Mouse (Mus musculus): ENCODE measurements around the gene Ecpas. TPM values are rescaled to one million over a fixed set of nuclear protein-coding genes. Genes with fewer than 3 reads are reported as not detected.

Gene Ecpas
- polyA plus RNA-seq, 1 experiment: 36.3 TPM

DNA sequence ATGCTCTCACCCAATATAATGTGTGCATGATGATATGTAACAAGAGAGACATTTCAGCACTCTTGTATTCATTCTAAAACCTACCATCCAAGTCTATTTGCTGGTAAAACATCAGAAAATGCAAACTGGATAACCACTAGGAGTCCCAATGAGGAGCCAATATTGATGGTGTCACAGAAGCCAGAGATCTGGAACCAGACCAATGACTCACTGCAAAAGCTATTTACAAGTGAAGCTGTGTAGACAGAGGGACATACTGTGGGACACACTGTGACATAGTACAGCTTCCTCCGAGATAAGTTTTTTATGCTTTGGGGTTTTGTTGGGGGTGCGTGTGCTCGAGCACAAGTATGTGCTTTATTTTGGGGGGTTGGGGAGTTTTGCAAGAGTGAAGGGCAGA, 24.9 kb downstream of the Ecpas start:
- Histone ChIP-seq H3K27ac (replicated peaks; ENCODE audit: low read depth, low read length) (no peak overlapping the region), H3K4me3 (ENCODE audit: insufficient read depth, low read depth, low read length) (no peak overlapping the region), H3K4me1 (ENCODE audit: control insufficient read depth, insufficient read depth, insufficient read length, low read length) (no peaks in the 10 kb centered on the region)

DNA sequence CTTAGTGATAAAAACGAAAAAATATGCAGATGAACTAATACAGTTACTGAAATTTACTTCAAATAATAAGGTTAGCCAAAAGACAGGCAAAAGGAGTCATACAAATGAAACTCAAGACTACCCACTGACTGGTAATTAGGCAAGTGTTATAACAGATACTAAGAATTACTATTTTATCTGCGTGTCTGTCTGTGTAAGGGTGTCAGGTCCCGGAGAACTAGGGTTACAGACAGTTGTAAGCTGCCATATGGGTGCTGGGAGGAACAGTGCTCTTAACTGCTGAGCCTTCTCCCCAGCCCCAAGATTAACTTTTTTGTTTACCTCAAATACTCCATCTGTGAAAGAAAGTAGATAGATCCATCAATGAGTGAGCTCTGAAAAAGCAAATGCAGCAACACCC, 25.8 kb downstream of the Ecpas start:
- H3K27ac ChIP-seq (replicated peaks; ENCODE audit: low read depth, low read length): no peak overlapping the region
- no peak overlapping the region for H3K4me3 ChIP-seq (ENCODE audit: insufficient read depth, low read depth, low read length)
- H3K4me1 ChIP-seq (ENCODE audit: control insufficient read depth, insufficient read depth, insufficient read length, low read length): no peaks in the 10 kb centered on the region

DNA sequence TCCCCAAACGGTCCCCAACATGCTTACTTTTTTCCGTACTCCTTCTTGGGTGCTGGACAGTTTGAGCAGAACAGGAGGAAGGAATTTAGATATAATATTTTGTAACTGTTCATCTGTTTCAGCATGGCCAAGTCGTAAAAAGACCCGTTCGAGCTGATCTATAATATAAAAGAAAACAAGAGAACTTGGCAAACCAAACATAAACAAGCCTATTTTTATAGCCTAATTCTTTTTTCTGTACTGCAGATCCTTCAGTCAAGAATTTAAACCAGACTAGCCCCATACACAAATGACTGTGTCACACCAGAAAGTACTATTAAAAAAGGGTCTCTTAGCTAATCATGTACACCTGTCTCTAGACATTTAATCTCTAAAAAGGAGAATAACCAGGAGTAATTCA, 27.2 kb downstream of the Ecpas start:
- no peak overlapping the region for H3K27ac ChIP-seq (replicated peaks; ENCODE audit: low read depth, low read length)
- no peaks in the 10 kb centered on the region for H3K4me1 ChIP-seq (ENCODE audit: control insufficient read depth, insufficient read depth, insufficient read length, low read length)
- H3K4me3 ChIP-seq (ENCODE audit: insufficient read depth, low read depth, low read length): no peak overlapping the region

DNA sequence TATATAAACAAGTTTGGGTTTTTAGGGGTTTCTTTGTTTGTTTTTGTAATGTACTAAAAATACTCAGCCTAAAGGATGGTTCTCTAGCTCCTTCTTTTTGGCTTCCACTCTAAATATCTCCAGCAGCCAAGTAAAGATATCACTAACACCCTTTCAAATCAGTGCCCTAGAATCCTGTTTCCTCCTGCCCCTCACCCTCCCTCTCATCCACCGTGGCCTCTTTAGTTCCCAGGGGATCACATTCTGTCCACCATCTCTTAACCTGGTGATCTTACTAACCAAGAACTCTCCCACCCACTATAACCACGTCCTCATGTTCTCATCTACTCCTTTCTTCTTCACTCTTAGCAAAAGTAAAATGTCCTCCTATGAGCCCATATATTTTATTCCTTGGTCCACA, 28.7 kb downstream of the Ecpas start:
- Histone ChIP-seq H3K27ac (replicated peaks; ENCODE audit: low read depth, low read length) (no peak overlapping the region), H3K4me1 (ENCODE audit: control insufficient read depth, insufficient read depth, insufficient read length, low read length) (no peaks in the 10 kb centered on the region), H3K4me3 (ENCODE audit: insufficient read depth, low read depth, low read length) (no peak overlapping the region)

DNA sequence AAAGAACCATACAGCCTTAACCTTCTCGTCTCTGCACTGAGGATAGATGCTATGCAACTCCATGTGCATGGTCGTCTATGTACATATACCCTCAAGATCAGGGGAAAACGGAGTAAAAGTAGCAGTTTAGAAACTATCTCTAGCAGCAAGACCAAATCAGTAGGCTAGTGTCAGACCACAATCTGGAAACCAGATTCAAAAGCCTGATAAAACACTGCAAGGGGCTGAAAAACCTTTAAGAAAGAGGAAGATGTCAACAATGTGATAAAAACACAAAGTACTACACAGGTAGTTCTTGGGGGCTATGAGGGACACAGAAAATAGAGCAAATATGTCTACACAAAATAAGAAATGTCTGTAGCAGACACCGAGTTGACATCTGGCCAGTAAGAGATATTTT, 38.2 kb downstream of the Ecpas start:
- Histone ChIP-seq H3K4me3 (ENCODE audit: insufficient read depth, low read depth, low read length) (no peak overlapping the region), H3K4me1 (ENCODE audit: control insufficient read depth, insufficient read depth, insufficient read length, low read length) (no peaks in the 10 kb centered on the region), H3K27ac (replicated peaks; ENCODE audit: low read depth, low read length) (no peak overlapping the region)

DNA sequence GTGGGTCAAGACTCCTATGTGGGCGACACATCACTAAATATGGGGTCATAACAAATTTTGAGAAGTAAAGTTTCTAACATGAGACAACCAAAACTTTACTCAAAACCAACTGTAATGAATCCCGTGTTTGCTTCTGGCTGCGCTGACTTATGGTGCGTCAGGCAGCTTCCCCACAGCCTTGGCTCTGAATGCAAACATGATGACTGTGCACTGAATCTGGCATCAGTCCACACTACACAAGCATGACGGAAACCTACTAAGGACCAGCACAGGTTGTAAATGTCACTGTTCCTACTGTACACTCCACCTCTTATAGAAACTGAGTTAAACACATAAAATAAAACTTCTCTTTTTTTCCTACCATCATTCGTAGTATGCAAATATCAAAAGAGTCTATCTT, 45.3 kb downstream of the Ecpas start:
- no peak overlapping the region for H3K4me3 ChIP-seq (ENCODE audit: insufficient read depth, low read depth, low read length)
- H3K4me1 ChIP-seq (ENCODE audit: control insufficient read depth, insufficient read depth, insufficient read length, low read length): no peaks in the 10 kb centered on the region
- no peak overlapping the region for H3K27ac ChIP-seq (replicated peaks; ENCODE audit: low read depth, low read length)

DNA sequence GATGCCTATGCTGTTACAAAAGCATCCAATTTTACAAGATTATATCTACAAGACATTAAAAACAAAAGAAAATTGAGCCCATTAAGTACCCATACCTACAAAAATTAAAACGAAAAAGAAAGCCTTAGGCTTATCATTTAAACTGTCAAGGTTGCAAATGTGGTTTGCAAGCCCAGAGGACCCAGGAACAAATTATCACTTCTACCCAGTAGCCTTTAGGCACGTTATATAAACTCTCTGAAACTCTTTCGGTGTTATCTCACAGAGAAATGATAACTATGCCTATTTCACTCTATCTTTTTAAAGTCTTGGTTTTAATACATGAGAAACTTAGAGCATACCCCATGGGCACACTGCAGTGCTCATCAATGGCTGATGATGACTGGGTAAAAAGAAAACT, 79.6 kb downstream of the Ecpas start:
- Histone ChIP-seq H3K4me3 (ENCODE audit: insufficient read depth, low read depth, low read length) (no peak overlapping the region), H3K4me1 (ENCODE audit: control insufficient read depth, insufficient read depth, insufficient read length, low read length) (0 out of 2 replicates have a peak, but pooled peaks cover 2% of the 10 kb centered on the region), H3K27ac (replicated peaks; ENCODE audit: low read depth, low read length) (no peak overlapping the region)

DNA sequence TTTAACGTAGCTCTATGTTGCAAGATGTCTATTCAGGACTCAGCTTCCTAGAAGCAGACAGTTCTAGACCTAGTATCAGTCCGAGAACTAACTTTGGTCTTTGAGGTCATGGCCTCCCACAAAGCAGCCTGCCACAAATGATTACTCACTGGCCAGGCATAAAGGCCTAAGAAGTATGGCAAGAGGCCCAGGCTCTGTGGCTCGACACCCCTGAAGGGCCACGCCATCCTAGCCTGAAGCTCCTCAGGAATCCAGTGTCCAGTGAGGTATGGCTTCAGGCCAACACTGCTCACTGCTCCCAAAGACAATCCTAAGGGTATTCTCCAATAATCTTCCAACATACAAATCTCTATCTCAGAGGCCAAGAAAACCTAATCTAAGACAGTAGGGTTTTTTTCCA, 86.6 kb downstream of the Ecpas start:
- Histone ChIP-seq H3K4me3 (ENCODE audit: insufficient read depth, low read depth, low read length) (no peak overlapping the region), H3K4me1 (ENCODE audit: control insufficient read depth, insufficient read depth, insufficient read length, low read length) (no peaks in the 10 kb centered on the region), H3K27ac (replicated peaks; ENCODE audit: low read depth, low read length) (no peak overlapping the region)

DNA sequence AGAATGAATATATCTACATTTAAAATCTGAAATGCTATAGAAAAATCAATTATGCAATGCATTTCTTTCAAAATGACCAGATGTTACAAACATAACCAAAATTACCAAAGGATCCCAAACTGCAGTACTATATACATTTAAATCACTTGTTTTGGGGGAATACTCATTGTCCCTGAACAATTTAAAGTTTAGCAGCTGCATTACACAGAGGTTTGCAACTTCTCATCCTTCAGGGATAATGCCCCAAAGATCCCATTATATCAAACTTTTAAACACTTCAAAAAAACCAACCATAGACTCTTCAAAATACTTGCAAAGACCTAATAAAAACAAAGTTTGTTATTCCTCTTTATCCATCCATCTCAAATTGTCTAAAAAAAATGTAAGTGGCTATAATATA, 124.9 kb downstream of the Ecpas start, which contains the start of gene Olfr267:
Gene Olfr267, minus strand, starts transcription at position 101 of the 400 bp plus-strand sequence.
- Histone ChIP-seq H3K27ac (replicated peaks; ENCODE audit: low read depth, low read length) (no peak within 1 kb of the TSS), H3K4me3 (ENCODE audit: insufficient read depth, low read depth, low read length) (no peak within 1 kb of the TSS), H3K4me1 (ENCODE audit: control insufficient read depth, insufficient read depth, insufficient read length, low read length) (no peaks in the 10 kb centered on the region)

DNA sequence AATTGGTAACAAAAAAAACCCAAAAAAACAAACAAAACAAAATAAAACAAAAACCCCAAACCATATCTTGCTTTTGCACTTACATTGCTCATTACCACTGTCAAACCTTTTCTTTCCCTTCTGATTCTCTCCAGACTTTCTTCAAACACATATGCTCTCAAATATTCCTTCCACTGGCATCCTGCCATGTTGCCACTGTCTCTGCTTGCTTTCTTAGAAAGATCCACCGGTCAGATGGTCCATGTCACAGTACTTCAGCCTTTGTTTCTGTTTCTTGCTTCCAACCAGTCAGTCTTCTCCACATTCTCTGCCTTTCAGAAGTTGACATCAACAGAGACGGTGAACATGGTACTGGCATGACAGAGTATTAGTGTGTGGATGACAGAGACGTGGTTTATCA, 125.9 kb downstream of the Ecpas start:
- no peak overlapping the region for H3K4me3 ChIP-seq (ENCODE audit: insufficient read depth, low read depth, low read length)

DNA sequence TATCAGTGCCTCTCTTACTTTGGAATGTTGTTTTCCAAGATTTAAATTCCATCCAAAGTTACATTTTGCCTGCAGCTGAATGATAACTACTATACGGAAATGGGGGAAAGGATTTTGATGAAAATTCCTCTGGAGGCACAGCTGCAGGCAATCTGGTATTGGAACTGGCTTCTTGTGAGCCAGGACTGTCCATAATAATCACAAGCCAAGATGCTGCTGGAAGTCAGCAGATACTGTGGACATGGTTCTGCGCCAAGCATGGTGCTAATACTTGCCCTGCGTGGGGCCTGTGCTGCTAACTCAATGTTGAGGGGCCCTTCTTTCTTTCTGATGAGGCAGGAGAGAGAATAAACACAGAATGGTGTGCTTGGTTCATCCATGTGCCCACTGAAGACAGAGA, 149.1 kb downstream of the Ecpas start:
- H3K27ac ChIP-seq (replicated peaks; ENCODE audit: low read depth, low read length): no peak overlapping the region
- no peak overlapping the region for H3K4me3 ChIP-seq (ENCODE audit: insufficient read depth, low read depth, low read length)
- no peaks in the 10 kb centered on the region for H3K4me1 ChIP-seq (ENCODE audit: control insufficient read depth, insufficient read depth, insufficient read length, low read length)

More for the DNA sequence above, 125.9 kb downstream of the Ecpas start:
- no peaks in the 10 kb centered on the region for H3K4me1 ChIP-seq (ENCODE audit: control insufficient read depth, insufficient read depth, insufficient read length, low read length)
- no peak overlapping the region for H3K27ac ChIP-seq (replicated peaks; ENCODE audit: low read depth, low read length)

DNA sequence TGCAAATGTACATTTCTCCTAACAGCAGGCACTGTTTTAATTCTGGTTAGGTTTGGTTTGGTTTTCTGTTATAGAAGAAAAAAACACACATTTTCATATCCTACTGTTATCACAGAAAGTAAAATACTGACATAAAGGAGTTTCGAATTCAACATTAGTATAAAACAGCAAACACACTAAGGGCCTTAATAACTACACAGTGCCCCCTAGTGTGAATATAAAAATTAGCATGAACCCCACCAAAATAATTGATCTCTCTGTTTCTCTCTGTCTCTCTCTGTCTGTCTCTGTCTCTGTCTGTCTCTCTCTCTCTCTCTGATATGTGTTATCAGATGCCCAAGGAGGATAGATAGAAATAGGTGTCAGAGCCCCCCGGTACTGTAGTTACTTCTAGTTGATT, 163.0 kb downstream of the Ecpas start:
- H3K27ac ChIP-seq (replicated peaks; ENCODE audit: low read depth, low read length): no peak overlapping the region
- no peak overlapping the region for H3K4me3 ChIP-seq (ENCODE audit: insufficient read depth, low read depth, low read length)

DNA sequence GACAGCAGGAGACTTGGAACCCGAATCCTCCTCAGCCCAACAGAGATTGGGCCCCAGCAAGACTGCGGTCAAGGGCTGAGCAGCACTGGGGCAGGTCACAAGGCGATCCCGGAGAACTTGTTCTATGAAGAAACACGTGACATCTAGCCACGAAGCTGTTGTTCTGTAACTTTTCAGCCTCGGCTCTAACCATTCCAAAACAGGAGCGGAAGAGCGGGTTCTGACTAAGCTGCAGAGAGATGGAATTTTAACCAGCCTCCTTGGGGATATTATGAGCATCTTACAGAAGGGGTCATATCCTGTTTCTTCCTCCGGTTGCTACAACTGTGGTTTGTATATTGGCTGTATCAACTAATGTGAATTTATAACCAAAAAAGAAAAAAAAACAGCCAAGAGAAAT, 163.4 kb downstream of the Ecpas start:
- no peak overlapping the region for H3K4me3 ChIP-seq (ENCODE audit: insufficient read depth, low read depth, low read length)
- no peak overlapping the region for H3K27ac ChIP-seq (replicated peaks; ENCODE audit: low read depth, low read length)
- H3K4me1 ChIP-seq (ENCODE audit: control insufficient read depth, insufficient read depth, insufficient read length, low read length): no peaks in the 10 kb centered on the region

More for the DNA sequence above, 163.0 kb downstream of the Ecpas start:
- no peaks in the 10 kb centered on the region for H3K4me1 ChIP-seq (ENCODE audit: control insufficient read depth, insufficient read depth, insufficient read length, low read length)

Other genes with a start within 250 kb of the Ecpas start
- not detected in 2 replicates for gene Olfr267, start 125.0 kb downstream of the Ecpas start, polyA plus RNA-seq (2012; ENCODE audit: insufficient read depth, insufficient read length, missing spikeins)
- gene Zkscan16, start 30.9 kb upstream of the Ecpas start, polyA plus RNA-seq (2012; ENCODE audit: insufficient read depth, insufficient read length, missing spikeins): not detected in 2 replicates
- 3.4 and 5.9 TPM in 2 replicates for gene Ptgr1, start 74.4 kb upstream of the Ecpas start, polyA plus RNA-seq (2012; ENCODE audit: insufficient read depth, insufficient read length, missing spikeins)
- gene Dnajc25, start 82.3 kb upstream of the Ecpas start, polyA plus RNA-seq (2012; ENCODE audit: insufficient read depth, insufficient read length, missing spikeins): 16.4 and 17.4 TPM in 2 replicates
- not detected in 2 replicates for gene Gm20503, start 90.5 kb upstream of the Ecpas start, polyA plus RNA-seq (2012; ENCODE audit: insufficient read depth, insufficient read length, missing spikeins)
- gene Gng10, start 122.3 kb upstream of the Ecpas start, polyA plus RNA-seq (2012; ENCODE audit: insufficient read depth, insufficient read length, missing spikeins): 34.8 and 39.2 TPM in 2 replicates
- gene AI481877, start 226.2 kb upstream of the Ecpas start, polyA plus RNA-seq (2012; ENCODE audit: insufficient read depth, insufficient read length, missing spikeins): not detected in 2 replicates

All from brown adipose tissue, adult 24 weeks (tissue).